Mouse (Mus musculus) lung, postnatal 0 days (tissue): ENCODE results near the gene Fam89b.
"Not testable (repeated sequence)": the region's sequence is repeated elsewhere in the genome, so short reads cannot be mapped to it uniquely, and the experiment has no call there.

Experiments used
- CTCF ChIP-seq: IDR thresholded peaks from 2 replicates; pipeline ENCODE4 v1.5.1; 2016; ENCODE audit warnings: antibody characterized with exemption, mild to moderate bottlenecking
- EP300 ChIP-seq: IDR thresholded peaks from 2 replicates; pipeline ENCODE4 v1.6.1; 2016; ENCODE audit warnings: antibody characterized with exemption, mild to moderate bottlenecking, control low read depth

DNA sequence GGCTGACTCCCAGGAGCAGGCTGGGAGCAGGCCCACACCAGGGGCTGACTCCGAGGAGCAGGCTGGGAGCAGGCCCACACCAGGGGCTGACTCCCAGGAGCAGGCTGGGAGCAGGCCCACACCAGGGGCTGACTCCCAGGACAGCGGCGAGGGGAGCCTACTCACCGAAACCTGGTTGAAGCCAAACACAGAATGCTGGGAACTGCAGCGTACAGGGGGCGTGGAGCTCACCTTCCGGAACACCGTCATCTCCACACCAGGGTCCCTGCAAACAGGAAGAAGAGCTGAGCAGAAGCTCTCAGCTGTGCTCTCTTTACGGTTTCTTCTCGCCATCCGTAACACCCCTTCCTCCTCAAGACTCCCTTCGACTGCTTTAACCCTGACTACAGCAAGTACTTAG lies 42.5 kb downstream of the Fam89b start:
- not testable (repeated sequence) for TF ChIP-seq CTCF, EP300
